Mouse (Mus musculus) hindbrain, embryonic 13.5 days (tissue): ENCODE results near the gene Cux2. TPM values are rescaled to one million over a fixed set of nuclear protein-coding genes. Genes with fewer than 3 reads are reported as not detected.

Source experiments
- ATAC-seq: fragments of 200-750 bp; cut with Nextera tagmentation; 2 replicates; pipeline ENCODE4 v1.8.0; 2017; ENCODE audit warnings: moderate TSS enrichment; ENCODE audit not compliant: low FRiP score
- H3K27ac ChIP-seq: fragments of 300-500 bp; sonication (generic); 2 replicates; pipeline ENCODE4 v1.5.1; 2015; ENCODE audit warnings: inconsistent platforms, mild to moderate bottlenecking, moderate library complexity
- H3K27me3 ChIP-seq: fragments of 300-500 bp; sonication (generic); 2 replicates; pipeline ENCODE4 v1.6.1; 2015; ENCODE audit warnings: mild to moderate bottlenecking, inconsistent platforms
- H3K36me3 ChIP-seq: fragments of 300-500 bp; sonication (generic); 2 replicates; pipeline ENCODE4 v1.6.1; 2015; ENCODE audit warnings: mild to moderate bottlenecking, inconsistent platforms
- H3K4me1 ChIP-seq: fragments of 300-500 bp; sonication (generic); replicated peaks from 2 replicates; pipeline ENCODE4 v1.6.1; 2015; ENCODE audit warnings: inconsistent platforms
- H3K4me2 ChIP-seq: fragments of 300-500 bp; sonication (generic); 2 replicates; pipeline ENCODE4 v1.6.1; 2015; ENCODE audit warnings: inconsistent platforms, mild to moderate bottlenecking, moderate library complexity
- H3K4me3 ChIP-seq: fragments of 300-500 bp; sonication (generic); 2 replicates; pipeline ENCODE4 v1.5.1; 2015; ENCODE audit warnings: mild to moderate bottlenecking, inconsistent platforms
- H3K9ac ChIP-seq: fragments of 300-500 bp; sonication (generic); 2 replicates; pipeline ENCODE4 v1.6.1; 2015; ENCODE audit warnings: mild to moderate bottlenecking, inconsistent platforms
- H3K9me3 ChIP-seq: fragments of 300-500 bp; sonication (generic); 2 replicates; pipeline ENCODE4 v1.6.1; 2016; ENCODE audit warnings: inconsistent platforms
- WGBS: fragments of 180-500 bp; shearing (Covaris S2); methylation state at CpG from one replicate; pipeline ENCODE4 v1.1.7; 2015; 5-methylcytosine and 5-hydroxymethylcytosine counted together
- polyA plus RNA-seq: library from polyadenylated mRNA; unstranded; fragments of >200 nt; fragmentation: Nextera tagmentation; extraction: Ambion mirVana; gene quantifications from 2 replicates; pipeline ENCODE4 v1.2.1, GENCODE M21; 2015

The Cux2 gene
- 28.1 and 29.1 TPM in 2 replicates for polyA plus RNA-seq

DNA sequence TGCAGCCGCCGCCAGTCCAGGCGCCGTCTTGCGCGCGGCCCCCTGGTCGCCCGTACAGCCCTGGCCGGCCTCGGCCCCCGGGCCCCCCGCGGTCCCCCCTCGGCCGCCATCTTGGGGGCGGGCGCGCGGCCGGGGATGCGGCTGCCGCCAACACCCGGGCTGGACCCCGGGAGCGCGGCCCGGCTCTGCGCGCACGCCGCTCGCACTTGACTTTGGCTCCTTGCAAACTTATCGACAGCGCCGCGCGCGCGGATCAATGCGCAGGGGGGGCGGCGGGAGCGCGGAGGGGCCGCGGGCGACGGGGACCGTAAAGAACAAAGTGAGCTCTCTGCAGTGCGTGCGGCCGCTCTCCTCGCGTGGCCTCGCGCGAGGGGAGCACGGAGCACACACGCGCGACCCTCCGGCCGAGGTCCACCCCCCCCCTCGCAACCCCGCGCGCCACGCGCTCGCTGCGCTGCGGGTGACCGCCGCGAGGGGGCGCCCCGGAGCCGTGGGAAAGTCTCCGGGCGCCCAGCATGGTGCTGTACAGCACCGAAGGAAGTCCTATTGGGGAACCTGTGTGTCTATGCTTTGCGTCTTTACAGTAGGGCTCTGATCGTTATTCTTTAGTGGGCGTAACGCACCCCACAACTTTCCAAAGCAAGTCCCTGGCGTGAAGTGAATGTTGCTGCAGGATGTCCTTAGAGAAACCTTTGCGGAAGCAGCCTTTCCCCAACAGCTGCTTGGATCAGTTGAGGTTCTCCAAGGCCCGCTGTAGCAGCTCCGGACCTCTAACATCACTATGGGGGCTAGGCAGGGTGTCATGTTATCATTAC lies at the start of gene Cux2:
TSS of gene Cux2 (minus strand) at position 86 of the 815 bp plus-strand sequence.
- Histone ChIP-seq H3K9me3 (no peaks in the 10 kb centered on the region), H3K36me3 (no peaks in the 10 kb centered on the region), H3K27me3 (0 out of 2 replicates have a peak, but pooled peaks cover 4% of the 10 kb centered on the region), H3K4me1 (peaks cover 79% of the 10 kb centered on the region), H3K4me3 (peak within 1 kb of the TSS; percentile 72), H3K4me2 (peak within 1 kb of the TSS; percentile 81), H3K9ac (peak within 1 kb of the TSS; percentile 89), H3K27ac (peak within 1 kb of the TSS; percentile 98)
- WGBS, result under 1% methylated on average over 74 of the region's 90 CpGs
- peak; percentile 73 for ATAC-seq

DNA sequence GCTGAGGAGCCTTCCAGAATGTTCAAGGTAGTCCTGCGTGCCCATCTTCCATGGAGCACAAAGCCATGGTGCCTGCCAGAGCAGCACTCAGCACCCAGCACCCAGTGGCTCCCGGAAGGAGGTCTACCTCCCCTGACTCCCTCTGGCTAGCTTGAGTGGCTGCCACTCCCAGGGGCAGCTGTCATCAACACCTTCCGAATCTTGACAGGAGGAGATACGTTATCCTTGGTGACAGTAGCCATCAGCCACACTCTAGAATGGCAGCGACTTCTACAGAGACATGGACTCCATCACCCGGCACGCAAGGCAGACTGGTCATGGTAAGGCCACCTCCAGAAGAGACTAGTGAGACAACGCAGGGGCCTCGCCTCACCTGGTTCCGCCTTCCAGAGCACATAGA lies 44.5 kb upstream of the Cux2 start:
- H3K4me3 ChIP-seq, result no peak overlapping the region
- 92% methylated on average over 10 of the region's 10 CpGs for WGBS
- ATAC-seq, result no peak
- no peak overlapping the region for H3K27ac ChIP-seq
- H3K4me1 ChIP-seq, result no peaks in the 10 kb centered on the region
- H3K27me3 ChIP-seq, result no peaks in the 10 kb centered on the region; the same call in 1 of the 2 replicates
- no peak overlapping the region for H3K9ac ChIP-seq
- H3K9me3 ChIP-seq, result no peaks in the 10 kb centered on the region
- H3K36me3 ChIP-seq, result no peaks in the 10 kb centered on the region
- no peak overlapping the region for H3K4me2 ChIP-seq

DNA sequence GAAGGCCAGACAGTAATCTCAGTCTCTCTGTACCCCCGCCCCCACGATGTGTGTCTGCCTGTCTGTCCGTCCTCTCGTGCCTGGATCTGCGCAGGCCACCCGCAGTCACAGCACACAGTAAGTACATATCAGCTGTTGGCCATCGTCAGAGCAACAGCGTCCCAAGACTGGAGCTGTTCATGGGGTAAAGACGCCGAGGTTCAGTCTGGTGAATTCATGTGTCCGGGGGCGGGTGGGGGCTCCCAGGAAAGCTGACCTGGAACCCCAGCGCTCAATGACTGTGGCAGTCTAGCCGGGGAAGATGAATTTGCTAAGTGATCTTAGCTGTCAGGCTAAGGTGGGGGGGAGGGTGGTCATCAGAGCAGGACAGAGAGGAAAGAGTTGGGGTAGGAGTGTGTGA lies 43.8 kb upstream of the Cux2 start:
- H3K4me2 ChIP-seq, result no peak overlapping the region
- H3K9ac ChIP-seq, result no peak overlapping the region
- H3K9me3 ChIP-seq, result no peaks in the 10 kb centered on the region
- WGBS, result 89% methylated on average over 14 of the region's 14 CpGs
- no peaks in the 10 kb centered on the region for H3K4me1 ChIP-seq
- no peaks in the 10 kb centered on the region for H3K36me3 ChIP-seq
- no peak overlapping the region for H3K4me3 ChIP-seq
- H3K27me3 ChIP-seq, result no peaks in the 10 kb centered on the region; the same call in 1 of the 2 replicates
- H3K27ac ChIP-seq, result no peak overlapping the region
- ATAC-seq, result no peak

DNA sequence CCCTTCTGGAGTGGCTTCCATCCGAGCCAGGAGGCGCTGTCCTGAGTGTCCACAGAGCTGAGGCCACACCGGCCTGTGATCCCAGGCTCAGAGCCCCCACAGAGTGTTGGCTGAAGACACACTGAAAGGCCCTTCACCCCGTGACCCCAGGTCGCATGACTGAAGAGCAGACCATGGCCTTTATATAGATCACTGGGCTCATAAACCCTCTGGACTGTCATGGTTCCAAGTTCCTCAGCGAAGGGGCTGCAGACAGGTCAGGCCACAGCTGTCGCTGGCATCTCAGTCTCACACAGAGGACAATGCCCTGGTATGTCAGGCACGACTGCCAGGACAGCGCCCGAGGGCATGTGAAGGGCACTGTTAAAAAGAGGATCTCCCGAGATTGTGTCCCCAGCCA lies 42.9 kb upstream of the Cux2 start:
- Histone ChIP-seq H3K27me3 (peaks cover 3% of the 10 kb centered on the region; the same call in 1 of the 2 replicates), H3K4me2 (no peak overlapping the region), H3K9ac (peak overlapping the region; percentile 29; the same call in 1 of the 2 replicates), H3K9me3 (no peaks in the 10 kb centered on the region), H3K36me3 (no peaks in the 10 kb centered on the region), H3K4me3 (no peak overlapping the region), H3K27ac (no peak overlapping the region), H3K4me1 (no peaks in the 10 kb centered on the region)
- 58% methylated on average over 11 of the region's 11 CpGs for WGBS
- ATAC-seq, result no peak

DNA sequence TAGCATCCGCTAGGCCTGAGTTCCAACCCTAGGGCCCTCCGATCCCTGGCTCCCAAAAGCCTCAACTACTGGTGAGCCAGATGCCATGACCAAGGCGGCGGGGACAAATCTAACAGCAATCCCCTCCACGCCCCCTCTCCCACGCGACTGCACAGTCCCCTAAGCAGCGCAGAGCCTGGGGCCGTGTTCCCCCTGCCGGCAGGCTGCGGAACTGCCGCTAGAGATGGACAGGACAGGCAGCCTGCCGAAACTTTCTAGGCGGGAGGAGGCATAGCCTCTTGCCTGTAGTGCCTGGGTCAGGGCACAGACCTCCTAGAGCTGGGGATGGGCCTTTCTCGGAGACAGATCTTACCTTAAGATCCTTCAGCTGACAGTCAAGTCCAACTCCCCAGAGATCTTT lies 41.2 kb upstream of the Cux2 start:
- no peak for ATAC-seq

DNA sequence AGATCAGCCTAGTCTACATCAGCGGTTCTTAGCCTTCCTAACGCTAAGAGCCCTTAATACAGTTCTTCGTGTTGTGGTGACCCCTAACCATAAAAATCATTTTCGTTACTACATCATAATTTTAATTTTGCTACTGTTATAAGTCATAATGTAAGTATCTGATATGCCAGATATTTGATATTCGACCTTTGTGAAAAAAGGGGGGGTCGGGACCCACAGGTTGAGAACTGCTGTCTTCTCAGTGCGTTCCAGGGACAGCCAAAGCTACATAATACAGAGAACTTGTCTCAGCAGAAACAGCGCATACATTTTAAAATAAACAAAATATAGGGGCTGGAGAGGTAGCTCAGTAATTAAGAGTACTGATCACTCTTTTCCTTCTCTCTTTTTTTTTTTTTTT lies 39.8 kb upstream of the Cux2 start:
- Histone ChIP-seq H3K27ac (no peak overlapping the region), H3K36me3 (no peaks in the 10 kb centered on the region), H3K4me1 (no peaks in the 10 kb centered on the region), H3K9ac (no peak overlapping the region), H3K4me2 (no peak overlapping the region), H3K27me3 (peaks cover 8% of the 10 kb centered on the region), H3K9me3 (no peaks in the 10 kb centered on the region), H3K4me3 (no peak overlapping the region)
- no peak for ATAC-seq
- WGBS, result 83% methylated on average over 8 of the region's 8 CpGs

More for the DNA sequence above, 41.2 kb upstream of the Cux2 start:
- H3K27ac ChIP-seq, result no peak overlapping the region
- peaks cover 8% of the 10 kb centered on the region; the same call in 1 of the 2 replicates for H3K27me3 ChIP-seq
- WGBS, result 13% methylated on average over 15 of the region's 15 CpGs
- no peaks in the 10 kb centered on the region for H3K36me3 ChIP-seq
- no peak overlapping the region for H3K9ac ChIP-seq
- H3K9me3 ChIP-seq, result no peaks in the 10 kb centered on the region
- H3K4me3 ChIP-seq, result no peak overlapping the region
- no peak overlapping the region for H3K4me2 ChIP-seq
- H3K4me1 ChIP-seq, result no peaks in the 10 kb centered on the region

DNA sequence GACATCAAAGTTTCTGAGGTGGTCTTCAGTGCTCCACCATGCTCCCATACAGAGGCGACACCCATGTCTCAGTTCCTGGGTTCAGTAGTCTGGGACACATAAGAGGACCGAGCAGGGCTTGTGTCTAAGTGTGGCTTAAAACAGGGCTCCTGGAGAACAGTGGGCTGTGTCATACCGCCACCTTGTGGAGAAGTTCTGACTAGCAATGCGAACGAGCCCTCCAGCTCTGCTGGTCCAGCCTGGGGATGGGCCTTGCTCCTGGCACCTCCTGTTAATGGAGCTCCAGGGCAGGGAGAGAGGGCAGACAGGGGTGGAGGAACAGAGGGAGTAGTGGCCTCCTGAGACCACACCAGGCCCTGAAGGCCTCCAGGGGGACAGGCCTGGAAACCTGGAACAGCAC lies 39.0 kb upstream of the Cux2 start:
- ATAC-seq, result peak; percentile 77; the same call in 1 of the 2 replicates
- H3K9ac ChIP-seq, result no peak overlapping the region
- no peak overlapping the region for H3K4me3 ChIP-seq
- H3K4me2 ChIP-seq, result no peak overlapping the region
- H3K27ac ChIP-seq, result no peak overlapping the region
- no peaks in the 10 kb centered on the region for H3K9me3 ChIP-seq
- H3K27me3 ChIP-seq, result peaks cover 8% of the 10 kb centered on the region
- WGBS, result 3% methylated on average over 5 of the region's 5 CpGs
- H3K4me1 ChIP-seq, result no peaks in the 10 kb centered on the region
- no peaks in the 10 kb centered on the region for H3K36me3 ChIP-seq

DNA sequence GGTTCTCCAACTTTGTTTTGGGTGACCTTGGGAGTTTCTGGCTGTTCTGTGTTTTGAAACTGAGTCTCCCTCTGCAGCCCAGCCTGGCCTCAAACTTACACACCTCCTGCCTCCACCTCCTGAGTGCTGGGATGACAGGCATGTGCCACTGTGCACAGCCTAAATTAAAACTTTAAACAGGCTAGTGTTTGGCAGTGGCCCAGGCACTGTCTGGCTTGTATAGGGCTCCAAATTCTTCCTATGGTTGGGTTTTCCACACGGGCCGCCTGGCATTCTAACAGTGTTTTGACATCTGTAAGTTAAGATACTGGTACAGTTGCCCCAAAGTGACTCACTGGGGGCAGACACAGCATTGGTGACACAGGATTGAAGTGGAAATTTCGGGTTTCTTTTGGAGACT lies 36.2 kb upstream of the Cux2 start:
- Histone ChIP-seq H3K36me3 (no peaks in the 10 kb centered on the region), H3K4me3 (no peak overlapping the region), H3K4me1 (no peaks in the 10 kb centered on the region), H3K4me2 (no peak overlapping the region), H3K9me3 (no peaks in the 10 kb centered on the region), H3K9ac (no peak overlapping the region), H3K27me3 (peaks cover 8% of the 10 kb centered on the region), H3K27ac (no peak overlapping the region)
- WGBS, result 77% methylated on average over 3 of the region's 3 CpGs
- ATAC-seq, result no peak

DNA sequence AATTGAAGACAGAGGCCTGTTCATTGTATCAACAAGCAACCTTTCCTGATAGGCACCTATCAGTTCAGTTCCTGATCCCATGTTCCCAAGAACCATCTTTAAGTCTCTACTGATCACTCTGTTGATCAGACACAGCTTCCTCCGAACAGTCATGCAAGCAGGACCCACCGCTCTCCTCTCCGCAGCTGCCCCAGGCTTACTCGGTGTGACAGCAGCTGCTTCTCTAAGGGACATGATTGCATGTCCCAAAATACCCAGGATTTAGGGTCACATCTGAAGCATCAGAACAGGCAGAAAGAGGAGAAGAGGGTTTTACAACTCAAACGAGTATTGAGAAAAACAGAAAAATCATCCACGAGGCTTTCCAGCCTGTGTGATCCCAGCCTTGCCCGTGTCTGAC lies 35.4 kb upstream of the Cux2 start:
- WGBS, result 79% methylated on average over 7 of the region's 7 CpGs
- no peak for ATAC-seq

DNA sequence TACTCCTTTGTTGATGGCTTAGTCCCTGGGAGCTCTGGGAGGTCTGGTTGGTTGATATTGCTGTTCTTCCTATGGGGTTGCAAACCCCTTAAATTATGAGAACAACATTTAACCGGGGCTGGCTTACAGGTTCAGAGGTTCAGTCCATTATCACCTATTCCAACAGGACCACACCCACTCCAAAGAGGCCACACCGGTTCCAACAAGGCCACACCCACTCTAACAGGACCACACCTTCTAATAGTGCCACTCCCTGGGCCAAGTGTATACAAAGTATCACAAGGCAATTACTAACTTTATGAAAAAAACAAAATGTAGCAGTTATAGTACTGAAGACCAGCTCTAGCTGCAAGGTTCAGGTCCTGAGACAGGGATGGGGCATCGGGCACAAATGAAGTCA lies 34.6 kb upstream of the Cux2 start:
- Histone ChIP-seq H3K4me1 (peaks cover 5% of the 10 kb centered on the region), H3K9me3 (no peaks in the 10 kb centered on the region), H3K4me3 (no peak overlapping the region), H3K27ac (no peak overlapping the region), H3K36me3 (no peaks in the 10 kb centered on the region), H3K9ac (no peak overlapping the region), H3K4me2 (no peak overlapping the region), H3K27me3 (peaks cover 8% of the 10 kb centered on the region; the same call in 1 of the 2 replicates)
- no peak for ATAC-seq
- WGBS, result 76% methylated on average over 3 of the region's 3 CpGs

More for the DNA sequence above, 35.4 kb upstream of the Cux2 start:
- H3K9ac ChIP-seq, result no peak overlapping the region
- H3K36me3 ChIP-seq, result no peaks in the 10 kb centered on the region
- H3K27me3 ChIP-seq, result peaks cover 8% of the 10 kb centered on the region; the same call in 1 of the 2 replicates
- H3K9me3 ChIP-seq, result no peaks in the 10 kb centered on the region
- H3K4me2 ChIP-seq, result no peak overlapping the region
- peaks cover 5% of the 10 kb centered on the region for H3K4me1 ChIP-seq
- H3K27ac ChIP-seq, result no peak overlapping the region
- H3K4me3 ChIP-seq, result no peak overlapping the region

DNA sequence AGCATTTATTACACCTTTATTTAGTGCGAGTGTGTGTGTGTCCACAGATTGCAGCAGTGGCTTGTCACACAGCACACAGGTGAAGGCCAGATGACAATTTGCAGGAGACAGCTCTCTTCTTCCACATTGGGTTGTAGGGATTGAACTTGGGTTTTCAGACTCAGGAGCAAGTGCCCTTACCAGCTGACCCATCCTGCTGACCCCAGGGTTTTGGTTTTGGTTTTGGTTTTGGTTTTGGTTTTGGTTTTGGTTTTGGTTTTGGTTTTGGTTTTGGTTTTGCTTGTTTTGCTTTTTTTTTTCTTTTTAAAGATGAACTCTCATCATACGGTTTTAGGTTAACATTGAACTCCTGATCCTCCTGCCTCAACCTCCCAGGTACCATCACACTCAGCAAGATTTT lies 33.4 kb upstream of the Cux2 start:
- Histone ChIP-seq H3K4me3 (no peak overlapping the region), H3K36me3 (no peaks in the 10 kb centered on the region), H3K27me3 (peaks cover 8% of the 10 kb centered on the region; the same call in 1 of the 2 replicates), H3K9ac (no peak overlapping the region), H3K4me1 (peaks cover 8% of the 10 kb centered on the region), H3K27ac (no peak overlapping the region), H3K4me2 (no peak overlapping the region), H3K9me3 (no peaks in the 10 kb centered on the region)
- WGBS, result 88% methylated on average over 2 of the region's 2 CpGs
- no peak for ATAC-seq

DNA sequence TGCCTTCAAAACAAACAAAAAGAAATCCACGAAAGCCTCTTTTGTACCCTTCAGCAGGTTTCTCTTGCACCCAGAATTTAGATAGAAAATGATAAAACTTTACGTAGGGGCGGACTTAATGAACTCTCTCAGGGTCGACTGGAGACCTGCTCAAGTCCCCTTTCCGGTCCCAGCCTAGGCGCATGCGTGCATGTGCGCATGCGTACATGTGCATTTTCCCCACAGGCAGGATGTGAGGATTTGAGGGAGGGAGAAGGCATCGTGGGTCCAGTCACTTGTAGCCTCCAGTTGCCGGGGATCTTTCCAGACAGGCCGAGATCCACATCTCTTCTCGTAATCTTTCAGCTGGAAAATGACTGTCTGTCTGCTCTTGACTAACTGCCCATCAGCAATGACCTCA lies 31.6 kb upstream of the Cux2 start:
- H3K36me3 ChIP-seq, result no peaks in the 10 kb centered on the region
- no peak overlapping the region for H3K4me2 ChIP-seq
- H3K27me3 ChIP-seq, result no peaks in the 10 kb centered on the region; the same call in 1 of the 2 replicates
- 87% methylated on average over 13 of the region's 13 CpGs for WGBS
- no peak for ATAC-seq
- H3K4me3 ChIP-seq, result no peak overlapping the region
- no peaks in the 10 kb centered on the region for H3K9me3 ChIP-seq
- H3K9ac ChIP-seq, result no peak overlapping the region
- H3K27ac ChIP-seq, result no peak overlapping the region
- peaks cover 8% of the 10 kb centered on the region for H3K4me1 ChIP-seq

DNA sequence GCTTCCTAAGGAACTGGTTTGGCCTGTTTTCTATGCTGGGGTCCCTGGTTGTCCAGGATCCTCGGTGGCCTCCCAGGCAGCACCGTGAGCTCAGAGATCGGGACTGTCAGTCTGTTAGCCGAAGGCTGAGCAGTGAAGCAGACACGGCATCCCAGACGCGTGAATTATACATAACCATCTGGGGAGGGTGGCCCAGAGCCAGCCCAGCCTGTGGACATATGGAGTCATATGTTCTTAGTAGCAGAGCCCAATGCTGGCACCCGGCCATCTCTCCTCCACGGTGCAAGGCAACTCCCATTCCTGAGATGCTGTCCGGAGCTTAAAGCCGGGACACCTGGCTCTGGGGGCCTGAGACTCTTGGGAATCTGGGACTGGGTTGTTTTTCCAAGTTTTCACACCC lies 31.0 kb upstream of the Cux2 start:
- 0 out of 2 replicates have a peak overlapping the region, but pooled peaks have one; percentile 6 for H3K27ac ChIP-seq
- peak; percentile 73 for ATAC-seq
- 39% methylated on average over 11 of the region's 11 CpGs for WGBS
- H3K4me1 ChIP-seq, result peaks cover 8% of the 10 kb centered on the region
- H3K9ac ChIP-seq, result no peak overlapping the region
- H3K4me3 ChIP-seq, result no peak overlapping the region
- H3K9me3 ChIP-seq, result no peaks in the 10 kb centered on the region
- no peaks in the 10 kb centered on the region; the same call in 1 of the 2 replicates for H3K27me3 ChIP-seq
- no peaks in the 10 kb centered on the region for H3K36me3 ChIP-seq
- H3K4me2 ChIP-seq, result no peak overlapping the region
